Mouse (Mus musculus) urinary bladder, postnatal 36 days (tissue): ENCODE results near the gene Epha3.

Experiments used
- DNase-seq, 2 experiments: peaks; one replicate each; pipeline ENCODE4 v3.0.0; 2022; ENCODE audit warnings: low spot score in 2 of 2, mixed read lengths in 1 of 2

Epha3 gene

GRCm38 (mm10) chr16:63783544-63783943 is 80.4 kb downstream of the Epha3 start:
- DNase-seq = no peak

GRCm38 (mm10) chr16:63782101-63782500 is 81.9 kb downstream of the Epha3 start:
- no peak for DNase-seq

DNA sequence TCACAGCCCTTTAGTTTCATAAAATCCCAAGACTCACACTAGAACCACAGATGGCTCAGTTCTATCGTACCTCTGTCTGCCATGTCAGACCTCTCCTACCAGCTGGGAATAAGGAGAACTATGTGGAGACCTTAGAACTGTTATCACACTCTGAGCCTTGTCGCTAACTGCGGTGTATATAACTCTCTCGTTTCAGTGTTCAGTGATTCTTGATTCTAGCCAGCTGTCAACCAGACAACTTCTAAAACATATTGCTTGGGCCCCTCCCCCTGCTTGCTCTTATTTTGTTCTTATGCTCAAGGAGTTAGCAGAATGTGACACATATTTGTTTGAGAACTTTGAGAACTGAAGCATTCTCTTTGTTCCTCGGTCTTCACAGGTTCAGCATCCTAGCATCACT is 83.8 kb downstream of the Epha3 start:
- DNase-seq = no peak

- no peak for DNase-seq
These were observed 86.2 kb downstream of the Epha3 start for GRCm38 (mm10) chr16:63777811-63778210.

DNA sequence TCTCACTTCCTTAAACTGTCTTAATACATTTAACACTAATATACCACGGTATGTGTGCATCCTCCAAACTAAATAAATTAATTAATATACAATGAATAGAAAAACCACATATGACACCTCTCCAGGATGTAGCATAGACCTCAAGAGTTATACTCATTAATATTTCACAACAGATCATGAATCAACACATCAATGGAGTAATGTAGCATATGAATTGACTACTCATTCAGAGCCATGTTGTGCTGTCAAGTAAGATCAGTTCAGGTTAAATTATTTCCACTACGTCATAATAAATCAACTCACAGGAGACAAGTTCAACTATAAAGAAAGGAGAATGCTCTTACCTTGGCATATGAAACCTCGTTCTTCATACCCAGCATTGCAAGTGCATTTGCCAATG is 91.4 kb downstream of the Epha3 start:
- DNase-seq = no peak

DNA sequence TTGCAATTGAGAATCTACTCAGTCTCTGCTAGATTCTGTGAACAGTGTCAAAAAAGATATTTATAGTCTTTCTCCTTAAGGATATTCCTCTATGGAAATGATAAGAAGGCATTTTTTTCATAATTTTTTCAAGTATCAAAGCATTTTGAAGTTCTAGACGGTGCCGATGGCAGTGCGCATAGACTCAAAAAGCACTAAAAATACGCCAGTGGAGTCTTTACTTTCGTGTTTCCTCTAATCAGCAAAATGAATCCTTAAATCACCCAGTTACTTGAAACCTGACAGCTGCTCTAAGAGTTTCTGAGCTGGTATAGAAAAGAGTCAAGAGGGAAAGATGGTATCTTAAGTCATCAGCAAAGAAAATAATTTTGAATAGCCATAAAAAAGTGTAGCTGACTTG is 96.4 kb downstream of the Epha3 start:
- no peak for DNase-seq

DNA sequence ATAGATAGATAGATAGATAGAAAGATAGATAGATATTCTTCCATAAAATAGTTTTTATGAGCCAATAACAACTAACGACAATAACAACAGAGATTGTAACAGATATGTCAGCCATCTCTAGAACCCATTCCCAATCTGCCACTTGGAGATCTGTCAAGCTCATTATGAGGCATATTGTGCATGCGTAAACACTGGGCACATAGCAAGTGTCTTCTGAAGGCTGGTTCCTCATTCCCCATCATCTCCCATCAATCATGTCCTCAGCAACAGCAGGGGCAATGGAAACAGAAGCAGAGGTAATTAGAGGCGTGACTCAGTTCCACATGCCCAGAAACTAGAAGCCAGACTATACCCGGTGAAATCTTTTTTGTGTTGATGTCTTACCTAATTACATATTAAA is 102.8 kb downstream of the Epha3 start:
- no peak for DNase-seq

DNA sequence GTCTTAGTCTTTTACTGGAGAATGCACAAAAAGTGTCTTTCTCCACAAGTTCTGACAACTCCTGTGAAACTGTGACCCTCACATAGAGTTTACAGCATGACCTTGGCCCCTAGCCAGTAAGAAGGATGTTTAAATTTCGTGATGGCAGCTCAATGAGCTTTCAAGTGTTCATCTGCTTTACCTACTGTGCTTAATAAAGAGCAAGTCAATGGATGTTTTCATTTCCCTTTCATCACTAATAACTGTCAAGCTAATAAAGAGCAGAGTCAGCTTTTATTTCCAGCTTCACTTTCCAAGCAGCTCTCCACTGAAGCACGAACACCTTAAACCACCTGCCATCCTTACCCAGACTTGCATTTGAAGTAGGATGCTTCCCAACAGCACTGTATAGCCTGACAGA is 103.9 kb downstream of the Epha3 start:
- no peak for DNase-seq

GRCm38 (mm10) chr16:63753052-63753451 is 110.9 kb downstream of the Epha3 start:
- DNase-seq = no peak

DNA sequence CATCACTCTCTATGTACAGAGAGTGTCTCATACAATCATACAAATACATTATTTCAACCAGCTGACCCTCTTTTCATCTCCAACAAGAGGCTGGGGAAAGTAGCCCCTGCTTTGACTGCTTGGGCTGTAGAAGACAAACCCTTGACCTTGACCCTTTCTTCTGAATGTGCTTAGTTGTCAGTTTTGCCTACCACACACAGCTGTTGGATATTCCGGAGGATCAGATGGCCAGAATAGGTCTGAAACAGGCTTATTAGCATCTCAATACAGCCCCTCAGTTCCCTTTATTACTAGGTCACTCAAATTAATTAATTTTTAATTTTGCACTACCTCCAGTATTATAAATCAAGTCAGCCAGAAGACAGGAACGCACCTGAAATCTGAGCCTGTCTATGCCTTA is 116.2 kb downstream of the Epha3 start:
- no peak for DNase-seq

- DNase-seq = no peak
These were observed 118.5 kb downstream of the Epha3 start for GRCm38 (mm10) chr16:63745465-63745864.

- no peak for DNase-seq
These were observed 120.6 kb downstream of the Epha3 start for GRCm38 (mm10) chr16:63743208-63743854.

GRCm38 (mm10) chr16:63719235-63719634 is 144.7 kb downstream of the Epha3 start:
- no peak for DNase-seq

- no peak for DNase-seq
These were observed 146.7 kb downstream of the Epha3 start for GRCm38 (mm10) chr16:63717317-63717716.

GRCm38 (mm10) chr16:63706912-63707868 is 156.8 kb downstream of the Epha3 start:
- DNase-seq = no peak

DNA sequence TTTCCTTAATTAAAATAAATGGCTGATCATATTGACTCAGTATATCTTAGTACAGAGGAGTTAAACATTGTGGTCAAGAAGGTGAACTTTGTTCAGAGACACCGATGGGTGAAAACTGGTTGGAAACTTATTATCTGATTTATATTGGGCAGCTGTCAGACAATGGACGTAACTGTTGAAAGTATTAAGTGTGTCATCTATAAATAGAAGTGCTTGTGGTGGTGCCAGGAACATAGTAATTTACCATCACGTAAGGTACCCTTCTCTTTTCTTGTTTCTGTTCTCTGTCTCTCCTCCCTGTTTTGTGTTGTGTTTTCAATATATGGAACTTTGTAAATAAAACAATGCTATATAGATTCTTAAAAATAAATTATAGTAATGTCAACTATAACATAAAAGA is 174.6 kb downstream of the Epha3 start:
- no peak for DNase-seq

DNA sequence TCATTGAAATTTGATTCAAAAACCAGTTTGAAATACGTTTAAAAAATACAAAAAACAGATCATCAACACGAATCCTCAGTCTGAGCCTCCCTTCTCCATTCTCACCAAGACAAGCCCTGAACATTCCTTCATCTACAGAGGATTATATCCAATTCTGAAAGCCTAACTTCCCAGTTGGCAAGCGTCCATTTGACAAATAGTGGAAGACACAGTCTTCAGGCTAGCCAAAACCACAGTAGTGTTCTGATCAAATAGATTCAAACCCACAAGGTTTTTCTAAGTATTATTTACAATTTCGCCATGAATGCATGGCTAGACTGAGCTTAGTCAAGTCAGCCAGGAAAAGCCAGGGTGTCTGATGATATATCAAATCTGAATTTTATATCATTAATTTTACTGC is 179.8 kb downstream of the Epha3 start:
- no peak for DNase-seq

DNA sequence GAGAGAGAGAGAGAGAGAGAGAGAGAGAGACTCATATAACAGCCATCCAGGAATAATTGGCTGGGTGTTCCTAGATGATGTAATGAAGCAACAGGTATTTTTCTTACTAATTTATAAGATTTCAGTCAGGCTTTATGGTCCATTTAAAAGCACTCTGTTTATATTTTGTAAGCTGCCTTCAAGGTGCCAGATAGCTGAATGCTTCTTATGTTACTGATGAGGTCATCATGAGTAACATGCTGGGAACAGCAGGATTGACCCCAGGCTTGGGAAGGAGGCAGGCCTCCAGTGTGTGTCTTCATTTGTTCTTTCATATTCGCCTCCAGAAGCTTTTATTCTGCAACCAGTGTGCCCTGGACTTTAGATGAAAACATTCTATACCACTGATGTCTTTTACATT is 189.5 kb downstream of the Epha3 start:
- DNase-seq = no peak

- DNase-seq = no peak
These were observed 190.6 kb downstream of the Epha3 start for GRCm38 (mm10) chr16:63673236-63673840.

DNA sequence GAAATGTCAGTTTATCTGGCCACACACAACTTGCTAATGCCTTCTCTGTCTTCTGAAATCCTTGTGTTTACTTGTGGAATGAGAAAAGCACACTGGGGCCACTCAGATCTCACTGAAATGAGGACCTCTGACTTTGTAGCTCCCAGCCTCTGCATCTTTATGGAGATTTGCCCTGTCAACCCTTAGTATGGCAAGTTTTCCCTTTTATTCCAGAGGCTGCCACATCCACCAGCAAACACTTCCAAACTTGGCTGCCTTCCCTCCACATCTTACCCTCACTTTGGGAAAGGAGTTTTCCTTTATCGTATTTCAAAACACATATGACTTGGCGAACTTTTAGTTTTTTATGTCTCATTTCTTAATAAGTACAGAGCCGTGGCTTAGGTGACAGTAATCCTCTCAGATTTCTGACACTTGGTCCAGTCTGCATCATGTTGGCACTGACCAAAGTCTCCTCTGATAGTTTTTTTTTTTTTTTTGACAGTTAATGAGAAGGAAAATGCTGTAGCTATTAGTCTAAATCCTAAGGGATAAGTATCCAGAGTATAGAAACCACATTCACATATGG is 198.0 kb downstream of the Epha3 start:
- DNase-seq = no peak

DNA sequence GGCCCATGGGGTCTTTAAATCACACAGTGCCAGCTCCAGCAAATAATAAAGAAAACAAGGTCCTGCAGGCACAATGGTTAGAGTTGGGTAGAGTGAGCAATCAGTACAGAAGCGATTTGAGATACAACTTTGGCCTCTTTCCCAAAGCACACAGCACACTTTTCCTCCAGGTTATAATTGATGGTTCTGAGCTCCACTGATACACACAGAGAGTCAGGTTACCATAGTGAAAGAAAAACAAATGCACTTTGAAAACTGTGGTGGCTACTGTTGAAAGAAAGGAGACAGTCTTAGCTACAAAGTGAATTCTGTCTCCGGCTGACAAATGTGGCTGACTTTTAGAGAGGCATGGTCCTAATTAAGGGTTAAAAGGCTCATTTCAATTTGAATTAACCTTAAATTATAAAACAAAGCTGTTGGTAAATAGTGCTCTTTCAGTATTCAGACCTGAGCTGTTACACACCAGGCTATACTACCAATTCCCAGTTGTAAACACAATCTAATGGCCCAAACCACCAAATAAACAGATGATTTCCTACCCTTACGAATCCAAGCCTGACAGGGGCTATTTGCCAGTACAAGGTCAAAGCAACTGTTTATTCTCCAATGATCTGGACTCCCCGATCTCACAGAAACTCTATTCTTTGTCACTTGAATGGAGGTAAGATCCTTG is 205.5 kb downstream of the Epha3 start:
- no peak for DNase-seq

GRCm38 (mm10) chr16:63657743-63658142 is 206.2 kb downstream of the Epha3 start:
- no peak for DNase-seq
